24 mouse cellular contexts compared by ENCODE assay signal in the genomic region with DNA sequence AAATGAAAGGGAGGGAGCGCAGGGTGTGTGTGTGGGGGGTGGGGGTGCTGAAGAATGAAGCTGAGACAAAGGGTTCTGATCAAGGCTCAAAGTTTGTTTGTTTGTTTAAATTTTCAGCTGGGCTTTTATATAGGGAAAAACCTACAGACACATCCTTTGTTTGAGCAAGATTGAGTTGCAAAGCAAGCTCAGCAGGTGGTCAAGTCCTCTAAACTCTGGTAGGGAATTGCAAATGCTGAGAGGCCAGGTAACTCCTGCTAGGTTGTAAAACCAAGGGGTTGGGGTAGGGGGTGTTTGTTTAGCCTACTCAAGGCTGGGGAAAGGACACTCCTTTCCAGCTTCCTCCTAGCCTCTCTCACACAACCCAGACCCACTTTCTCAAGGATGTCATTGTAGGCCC.
"Had no signal": no experiment of that assay in that cellular context is flagged by ENCODE, and none has a peak within 500 bp of the region (broad histone marks: within the 10 kb centered on the region; RNA-seq: fewer than 3 reads in every experiment).

No protein-coding gene starts in this region.

- H3K4me3 ChIP-seq: embryonic facial prominence, embryonic 10.5 days; embryonic facial prominence, embryonic 12.5 days; embryonic facial prominence, embryonic 13.5 days; embryonic facial prominence, embryonic 15.5 days; erythroblast, embryonic 14.5 days; forebrain, embryonic 10.5 days; forebrain, embryonic 12.5 days; forebrain, embryonic 13.5 days; forebrain, embryonic 15.5 days; gastrocnemius, adult 2 months; heart, adult 2 months; heart, embryonic 10.5 days had no signal

- H3K9ac ChIP-seq: embryonic facial prominence, embryonic 12.5 days; embryonic facial prominence, embryonic 13.5 days; embryonic facial prominence, embryonic 15.5 days; forebrain, embryonic 12.5 days; forebrain, embryonic 13.5 days; forebrain, embryonic 15.5 days; forebrain, postnatal 0 days had no signal

- H3K36me3 ChIP-seq: embryonic facial prominence, embryonic 10.5 days; embryonic facial prominence, embryonic 12.5 days; embryonic facial prominence, embryonic 13.5 days; embryonic facial prominence, embryonic 15.5 days; forebrain, embryonic 10.5 days; forebrain, embryonic 12.5 days; forebrain, embryonic 15.5 days; heart, embryonic 10.5 days had no signal

- H3K27ac ChIP-seq: embryonic facial prominence, embryonic 10.5 days; embryonic facial prominence, embryonic 12.5 days; embryonic facial prominence, embryonic 13.5 days; embryonic facial prominence, embryonic 15.5 days; forebrain, embryonic 10.5 days; forebrain, embryonic 12.5 days; forebrain, embryonic 13.5 days; forebrain, embryonic 15.5 days; gastrocnemius, adult 2 months; heart, adult 2 months; heart, embryonic 10.5 days had no signal

- DNase-seq: cerebellum, postnatal 10 days; cerebellum, postnatal 14 days; cerebellum, postnatal 25 days; cerebellum, postnatal 36 days; embryo, embryonic 11 days; forebrain, postnatal 0 days; gastrocnemius, adult 2 months; gastrocnemius, postnatal 10 days; gastrocnemius, postnatal 14 days; gastrocnemius, postnatal 25 days; gastrocnemius, postnatal 36 days; heart, adult 11 months; heart, adult 18-20 months; heart, adult 2 months had no signal

- H3K4me1 ChIP-seq: embryonic facial prominence, embryonic 10.5 days; embryonic facial prominence, embryonic 12.5 days; embryonic facial prominence, embryonic 13.5 days; embryonic facial prominence, embryonic 15.5 days; forebrain, embryonic 13.5 days; forebrain, embryonic 15.5 days; heart, embryonic 10.5 days had no signal

- H3K9me3 ChIP-seq: embryonic facial prominence, embryonic 10.5 days; embryonic facial prominence, embryonic 12.5 days; embryonic facial prominence, embryonic 13.5 days; embryonic facial prominence, embryonic 15.5 days; forebrain, embryonic 10.5 days; forebrain, embryonic 12.5 days; forebrain, embryonic 13.5 days; forebrain, embryonic 15.5 days; heart, embryonic 10.5 days had no signal
